Mouse (Mus musculus): Measurements from ENCODE around the gene Hspbp1.
A peak's percentile ranks its signal among the peaks of the same experiment; 100 is the strongest.

The Hspbp1 gene

DNA sequence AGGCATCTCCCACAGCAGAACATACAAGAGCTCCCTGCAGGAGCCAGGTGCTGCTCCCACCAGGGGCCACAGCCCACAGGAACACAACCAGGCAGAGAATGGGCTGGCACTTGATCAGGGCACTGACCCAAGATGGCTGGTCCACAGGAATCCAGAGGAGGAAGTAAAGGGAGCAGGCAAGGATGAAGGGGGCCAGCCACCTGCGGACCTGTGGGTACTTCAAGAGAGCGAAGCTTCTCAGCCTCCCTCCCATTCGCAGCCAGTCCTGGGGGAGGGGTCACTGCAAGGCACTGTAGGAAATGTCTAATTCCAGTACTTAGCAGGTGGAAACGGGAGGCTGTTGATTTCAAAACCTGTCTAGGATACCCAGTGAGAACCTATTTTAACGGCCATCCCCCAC lies 55.3 kb downstream of the Hspbp1 start:
- DNase-seq: no peak

DNA sequence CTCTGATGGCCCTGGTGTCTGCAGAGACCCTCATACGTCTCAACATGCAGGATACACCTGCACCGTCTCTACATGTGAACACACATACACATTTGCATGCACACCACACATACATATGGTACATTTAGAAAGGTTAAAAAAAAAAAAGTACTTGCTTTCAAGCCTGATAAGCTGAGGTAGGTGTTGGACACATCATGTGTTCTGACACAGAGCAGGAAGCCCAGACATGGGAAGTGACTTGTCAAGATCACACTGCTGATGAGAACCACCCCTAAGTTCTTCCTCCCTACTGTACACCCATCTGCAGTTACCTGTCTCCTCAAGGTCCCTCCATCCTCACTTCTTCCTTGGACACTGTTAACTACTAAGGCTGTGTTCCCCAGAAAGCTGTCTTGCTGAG lies 58.9 kb downstream of the Hspbp1 start:
- DNase-seq: no peak

DNA sequence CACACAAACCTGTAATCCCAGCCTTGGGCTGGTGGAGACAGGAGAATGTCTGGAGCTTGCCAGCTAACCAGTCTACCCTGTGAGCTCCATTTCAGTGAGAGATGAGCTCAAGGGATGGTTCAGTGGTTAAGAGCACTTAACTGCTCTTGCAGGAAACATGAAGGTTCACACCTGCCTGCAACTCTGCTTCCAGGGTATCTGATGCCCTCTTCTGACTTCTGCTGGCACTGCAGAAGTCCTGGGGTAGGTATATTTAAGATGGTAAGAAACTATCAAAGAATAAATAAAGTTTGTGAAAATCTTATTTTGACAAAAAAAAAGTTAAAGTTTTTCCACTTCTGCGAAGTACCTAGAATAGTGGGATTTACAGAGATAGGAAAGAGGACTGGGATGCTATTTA lies 60.5 kb downstream of the Hspbp1 start:
- no peak for DNase-seq

DNA sequence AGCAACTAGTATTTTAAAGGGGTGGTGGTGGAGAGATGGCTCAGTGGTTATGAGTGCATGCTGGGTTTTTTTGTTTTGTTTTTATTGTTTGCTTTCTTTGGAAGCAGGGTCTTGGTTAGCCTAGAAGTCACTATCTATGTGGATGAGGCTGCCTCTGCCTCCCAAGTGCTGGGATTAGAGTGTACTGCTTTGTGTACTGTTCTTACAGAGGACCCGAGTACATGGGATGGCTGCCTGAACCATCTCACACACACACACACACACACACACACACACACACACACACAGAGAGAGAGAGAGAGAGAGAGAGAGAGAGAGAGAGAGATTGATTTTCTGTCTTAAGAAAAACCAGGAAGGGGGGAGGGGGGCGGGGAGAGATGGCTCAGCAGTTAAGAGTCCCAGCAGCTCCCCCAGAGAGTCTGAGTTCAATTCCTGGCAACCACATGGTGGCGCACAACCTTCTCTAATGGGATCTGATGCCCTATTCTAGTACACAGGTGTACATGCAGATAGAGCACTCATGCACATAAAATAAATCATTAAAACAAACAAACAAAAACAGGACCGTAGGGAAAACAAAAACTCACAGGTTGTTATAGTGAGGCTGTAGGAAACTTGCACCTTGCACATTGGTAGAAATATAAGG lies 61.2 kb downstream of the Hspbp1 start:
- peak; percentile 66 for DNase-seq

DNA sequence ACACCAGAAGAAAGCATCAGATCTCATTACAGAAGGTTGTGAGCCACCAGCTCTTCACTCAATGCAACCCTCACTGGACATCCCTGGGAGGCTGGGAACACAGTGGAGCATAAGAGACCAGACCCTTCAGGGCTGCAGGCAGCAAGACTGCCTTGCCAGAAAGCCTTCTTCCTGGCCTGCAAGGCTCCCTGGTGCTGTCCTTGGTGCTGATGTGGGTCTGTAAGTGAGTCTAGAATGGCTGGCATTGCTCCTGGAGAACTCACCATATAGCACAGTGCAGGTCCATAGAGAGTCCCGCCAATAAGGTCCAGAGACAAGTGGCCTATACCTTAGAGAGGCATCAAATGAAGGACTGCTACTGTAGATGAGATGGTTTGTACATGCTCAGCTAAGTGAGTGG lies 64.9 kb downstream of the Hspbp1 start:
- DNase-seq: peak; percentile 79

DNA sequence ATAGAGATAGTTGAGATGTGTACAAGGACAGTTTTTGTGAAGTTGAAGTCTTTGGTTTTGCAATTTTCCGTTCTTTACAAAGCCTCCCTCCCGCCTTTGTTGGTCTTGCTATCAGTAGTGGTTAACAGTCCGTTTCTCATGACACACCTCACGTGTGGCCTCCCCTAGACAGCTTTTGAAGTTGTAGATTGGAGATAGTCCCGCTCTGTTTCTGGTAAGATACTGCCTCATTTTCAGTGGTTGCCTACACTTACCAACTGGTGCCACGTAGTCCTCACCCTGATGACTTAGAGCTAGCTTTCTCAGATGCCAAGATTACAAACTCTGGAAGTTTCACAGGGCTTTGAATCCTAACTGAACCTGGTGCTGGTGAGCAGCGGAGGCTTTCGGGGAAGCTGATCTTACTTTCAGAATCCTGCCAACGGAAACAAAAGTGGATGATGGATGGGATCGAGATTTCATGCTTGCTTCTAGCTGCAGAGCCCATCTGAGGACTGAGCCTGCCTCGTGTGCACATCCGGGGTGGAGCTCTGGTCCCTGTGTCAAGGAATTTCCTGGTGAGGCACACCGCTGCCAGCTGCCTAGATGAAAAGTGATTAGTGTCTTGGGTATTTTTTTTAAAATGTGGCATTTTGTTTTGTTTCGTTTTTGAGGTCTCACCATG lies 71.0 kb downstream of the Hspbp1 start:
- DNase-seq: no peak

DNA sequence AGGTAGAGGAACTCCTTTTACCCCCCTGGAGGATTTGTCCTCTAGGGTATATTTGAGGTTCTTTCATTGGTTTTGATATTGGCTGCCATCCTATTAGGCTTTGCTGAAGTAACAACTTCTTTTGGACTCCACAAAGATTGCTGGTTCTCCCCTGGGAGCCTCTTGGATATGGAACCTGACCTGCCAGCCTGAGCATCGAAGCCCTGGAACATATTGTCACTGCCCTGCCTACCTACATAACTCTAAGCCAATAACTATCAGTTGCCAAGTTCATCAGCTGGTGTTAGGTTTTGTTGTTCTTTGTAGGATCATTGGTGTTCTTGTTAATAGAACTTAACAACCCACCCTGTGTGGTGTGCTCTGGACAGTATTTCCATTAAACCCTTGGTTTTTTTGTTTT lies 71.9 kb downstream of the Hspbp1 start:
- DNase-seq: no peak

DNA sequence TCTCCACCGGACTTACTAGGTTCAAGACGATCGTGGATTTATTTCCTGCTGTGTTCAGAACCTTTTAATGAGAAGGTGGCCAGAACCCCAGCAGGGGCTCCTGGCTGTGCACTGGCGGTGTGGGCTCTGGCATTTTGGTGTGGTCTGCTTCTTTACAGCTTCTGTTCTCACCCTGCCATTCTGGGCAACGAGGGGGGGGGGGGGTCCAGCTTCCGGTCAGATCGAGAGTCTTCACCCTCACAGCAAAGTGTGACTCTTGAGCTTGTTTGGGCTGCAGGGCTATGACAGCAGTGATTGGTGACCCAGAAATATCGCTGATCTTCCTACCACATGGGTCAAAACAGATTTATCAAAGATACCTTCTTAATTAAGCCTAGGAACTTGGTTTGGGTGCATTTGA lies 72.5 kb downstream of the Hspbp1 start:
- no peak for DNase-seq

DNA sequence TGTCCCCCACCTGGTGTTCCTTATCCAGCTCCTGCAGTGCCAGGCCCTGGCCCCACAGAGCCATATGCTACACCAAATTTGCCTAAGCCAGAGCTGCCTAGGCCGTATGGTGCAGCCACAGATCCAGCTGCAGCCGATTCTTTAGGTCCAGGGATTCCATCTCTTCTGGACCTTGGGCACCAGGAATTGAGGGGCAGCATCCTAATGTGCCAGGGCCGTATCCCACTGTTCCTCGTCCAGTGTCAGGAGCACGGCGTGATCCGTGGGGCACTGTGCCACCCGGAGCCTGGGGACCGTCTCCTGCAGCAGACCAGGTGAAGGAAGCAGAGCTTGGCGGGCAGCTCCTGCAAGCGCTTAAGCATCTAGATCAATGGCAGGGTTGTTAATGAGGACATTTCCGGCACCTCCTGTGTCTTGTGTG lies 72.9 kb downstream of the Hspbp1 start:
- no peak for DNase-seq

DNA sequence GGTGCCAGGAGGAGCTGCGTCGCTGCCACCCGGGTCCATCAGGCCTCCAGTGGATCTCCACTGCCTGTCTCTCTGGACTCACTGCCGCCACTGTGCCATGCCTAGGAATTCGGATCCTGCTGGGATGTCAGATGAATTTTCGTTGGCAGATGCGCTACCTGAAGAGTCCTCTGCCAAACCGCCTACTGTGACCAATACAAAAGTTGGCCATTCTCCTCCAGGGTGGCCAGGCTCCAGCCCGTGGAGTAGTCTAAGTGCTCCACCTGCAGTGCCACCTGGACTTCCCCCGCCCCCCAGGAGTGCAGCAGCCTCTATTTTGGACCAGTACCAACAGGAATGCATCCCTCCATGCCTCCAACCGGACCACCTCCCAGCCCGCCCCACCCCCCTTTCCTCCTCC lies 73.4 kb downstream of the Hspbp1 start:
- DNase-seq: no peak
